Mouse (Mus musculus) kidney, postnatal 0 days (tissue): Measurements from ENCODE around the gene Slain2. TPM values are rescaled to one million over a fixed set of nuclear protein-coding genes. Genes with fewer than 3 reads are reported as not detected.
"Not testable (repeated sequence)": the region's sequence is repeated elsewhere in the genome, so short reads cannot be mapped to it uniquely, and the experiment has no call there.

ENCODE experiments used
- ATAC-seq: fragments of 200-750 bp; cut with Nextera tagmentation; replicated peaks from 2 replicates; pipeline ENCODE4 v1.8.0; 2017; ENCODE audit warnings: low read depth, moderate number of reproducible peaks, moderate TSS enrichment, moderate library complexity; ENCODE audit not compliant: low FRiP score
- DNase-seq: peaks from one replicate; pipeline ENCODE4 v3.0.0-alpha.2; 2016; ENCODE audit warnings: low spot score
- H3K27ac ChIP-seq: fragments of 300-500 bp; sonication (generic); 2 replicates; pipeline ENCODE4 v1.5.1; 2014; ENCODE audit warnings: mild to moderate bottlenecking
- H3K27me3 ChIP-seq: fragments of 300-500 bp; sonication (generic); 2 replicates; pipeline ENCODE4 v1.6.1; 2014; ENCODE audit warnings: low read length, mixed read lengths; ENCODE audit not compliant: insufficient read depth
- H3K36me3 ChIP-seq: fragments of 300-500 bp; sonication (generic); 2 replicates; pipeline ENCODE4 v1.6.1; 2014; ENCODE audit warnings: low read length, mixed read lengths; ENCODE audit not compliant: insufficient read depth
- H3K4me1 ChIP-seq: fragments of 300-500 bp; sonication (generic); replicated peaks from 2 replicates; pipeline ENCODE4 v1.6.1; 2014; ENCODE audit warnings: antibody characterized with exemption, low read length, mixed read lengths; ENCODE audit not compliant: insufficient read depth
- H3K4me2 ChIP-seq: fragments of 300-500 bp; sonication (generic); 2 replicates; pipeline ENCODE4 v1.6.1; 2014; ENCODE audit warnings: mild to moderate bottlenecking, low read length, moderate library complexity, mixed read lengths
- H3K4me3 ChIP-seq: fragments of 300-500 bp; sonication (generic); replicated peaks from 2 replicates; pipeline ENCODE4 v1.5.1; 2014; ENCODE audit warnings: low read depth, low read length
- H3K9ac ChIP-seq: fragments of 300-500 bp; sonication (generic); 2 replicates; pipeline ENCODE4 v1.6.1; 2014; ENCODE audit warnings: low read depth, low read length
- H3K9me3 ChIP-seq: fragments of 300-500 bp; sonication (generic); replicated peaks from 2 replicates; pipeline ENCODE4 v1.6.1; 2016; ENCODE audit warnings: low read length, inconsistent platforms, mixed read lengths
- CTCF ChIP-seq: IDR thresholded peaks from 2 replicates; pipeline ENCODE4 v1.5.1; 2016; ENCODE audit warnings: antibody characterized with exemption, low read depth, mild to moderate bottlenecking, moderate library complexity
- WGBS: fragments of 180-500 bp; shearing (Covaris S2); extraction: QIAGEN DNeasy Blood & Tissue Kit; methylation state at CpG from one replicate; pipeline ENCODE4 v1.1.7; 2014; 5-methylcytosine and 5-hydroxymethylcytosine counted together
- polyA plus RNA-seq: library from polyadenylated mRNA; unstranded; fragments of >200 nt; fragmentation: Nextera tagmentation; extraction: Ambion mirVana; gene quantifications from 2 replicates; pipeline ENCODE4 v1.2.1, GENCODE M21; 2015

Gene Slain2
- polyA plus RNA-seq, 1 experiment from 2014 or later = 14.6 TPM

GRCm38 (mm10) chr5:72984091-72984490, 70.0 kb downstream of the Slain2 start:
- H3K4me1 ChIP-seq = no peaks in the 10 kb centered on the region
- no peak overlapping the region for H3K4me2 ChIP-seq
- no peak overlapping the region for H3K27ac ChIP-seq
- H3K36me3 ChIP-seq = 0 out of 2 replicates have a peak, but pooled peaks cover 6% of the 10 kb centered on the region
- DNase-seq (peak; percentile 86), ATAC-seq (no peak)
- WGBS = 5% methylated on average over 2 of the region's 2 CpGs
- H3K9ac ChIP-seq = no peak overlapping the region
- H3K9me3 ChIP-seq = no peaks in the 10 kb centered on the region
- TF ChIP-seq CTCF = peak; percentile 97
- H3K4me3 ChIP-seq = no peak overlapping the region
- no peaks in the 10 kb centered on the region for H3K27me3 ChIP-seq

- no peak overlapping the region for H3K4me3 ChIP-seq
- WGBS = 91% methylated on average over 7 of the region's 7 CpGs
- no peak overlapping the region for H3K4me2 ChIP-seq
- H3K9me3 ChIP-seq = no peaks in the 10 kb centered on the region
- no peak for DNase-seq
- 0 out of 2 replicates have a peak, but pooled peaks cover 3% of the 10 kb centered on the region for H3K4me1 ChIP-seq
- no peaks in the 10 kb centered on the region for H3K36me3 ChIP-seq
- no peaks in the 10 kb centered on the region for H3K27me3 ChIP-seq
- ATAC-seq = no peak
- no peak overlapping the region for H3K9ac ChIP-seq
- H3K27ac ChIP-seq = no peak overlapping the region
- no peak for TF ChIP-seq CTCF
Observed at GRCm38 (mm10) chr5:72987786-72988185, 73.7 kb downstream of the Slain2 start.

- no peak overlapping the region for H3K4me2 ChIP-seq
- H3K9me3 ChIP-seq = no peaks in the 10 kb centered on the region
- no peaks in the 10 kb centered on the region for H3K27me3 ChIP-seq
- ATAC-seq (no peak), DNase-seq (no peak)
- no peaks in the 10 kb centered on the region for H3K36me3 ChIP-seq
- H3K9ac ChIP-seq = no peak overlapping the region
- no peak overlapping the region for H3K4me3 ChIP-seq
- H3K4me1 ChIP-seq = 0 out of 2 replicates have a peak, but pooled peaks cover 3% of the 10 kb centered on the region
- no peak for TF ChIP-seq CTCF
- no peak overlapping the region for H3K27ac ChIP-seq
- WGBS = 56% methylated on average over 8 of the region's 8 CpGs
Observed at GRCm38 (mm10) chr5:72989756-72990155, 75.7 kb downstream of the Slain2 start.

GRCm38 (mm10) chr5:72992474-72992873, 78.4 kb downstream of the Slain2 start:
- Histone ChIP-seq H3K4me2 (no peak overlapping the region), H3K4me1 (0 out of 2 replicates have a peak, but pooled peaks cover 3% of the 10 kb centered on the region), H3K9ac (no peak overlapping the region), H3K27me3 (no peaks in the 10 kb centered on the region), H3K9me3 (no peaks in the 10 kb centered on the region), H3K36me3 (no peaks in the 10 kb centered on the region), H3K4me3 (no peak overlapping the region), H3K27ac (no peak overlapping the region)
- no peak for TF ChIP-seq CTCF
- DNase-seq = no peak
- ATAC-seq = no peak
- WGBS = 92% methylated on average over 1 of the region's 1 CpGs

- H3K27me3 ChIP-seq = no peaks in the 10 kb centered on the region
- 48% methylated on average over 8 of the region's 8 CpGs for WGBS
Observed at GRCm38 (mm10) chr5:72994424-72994823, 80.3 kb downstream of the Slain2 start.

GRCm38 (mm10) chr5:72994928-72995327, 80.8 kb downstream of the Slain2 start:
- no peak for TF ChIP-seq CTCF
- Histone ChIP-seq H3K9me3 (no peaks in the 10 kb centered on the region), H3K4me1 (0 out of 2 replicates have a peak, but pooled peaks cover 2% of the 10 kb centered on the region), H3K9ac (no peak overlapping the region), H3K4me2 (no peak overlapping the region), H3K4me3 (no peak overlapping the region), H3K27me3 (no peaks in the 10 kb centered on the region), H3K27ac (no peak overlapping the region), H3K36me3 (no peaks in the 10 kb centered on the region)
- DNase-seq (no peak), ATAC-seq (no peak)
- WGBS = 60% methylated on average over 2 of the region's 2 CpGs

More at GRCm38 (mm10) chr5:72994424-72994823, 80.3 kb downstream of the Slain2 start:
- no peak for ATAC-seq
- TF ChIP-seq CTCF = no peak
- 0 out of 2 replicates have a peak, but pooled peaks cover 3% of the 10 kb centered on the region for H3K4me1 ChIP-seq
- no peak overlapping the region for H3K27ac ChIP-seq
- no peaks in the 10 kb centered on the region for H3K36me3 ChIP-seq
- no peak overlapping the region for H3K4me3 ChIP-seq
- no peak overlapping the region for H3K9ac ChIP-seq
- H3K9me3 ChIP-seq = no peaks in the 10 kb centered on the region
- DNase-seq = no peak
- H3K4me2 ChIP-seq = no peak overlapping the region

- Histone ChIP-seq H3K9ac (no peak overlapping the region), H3K36me3 (no peaks in the 10 kb centered on the region), H3K27ac (no peak overlapping the region), H3K4me3 (no peak overlapping the region), H3K27me3 (no peaks in the 10 kb centered on the region), H3K4me2 (no peak overlapping the region), H3K4me1 (no peaks in the 10 kb centered on the region), H3K9me3 (no peaks in the 10 kb centered on the region)
- DNase-seq = peak; percentile 64
- ATAC-seq = no peak
- WGBS = 15% methylated on average over 10 of the region's 10 CpGs
- TF ChIP-seq CTCF = no peak
Observed at GRCm38 (mm10) chr5:72995379-72995778, 81.3 kb downstream of the Slain2 start.

- not testable (repeated sequence) for H3K36me3 ChIP-seq, H3K27ac ChIP-seq, H3K9ac ChIP-seq, H3K4me3 ChIP-seq, H3K9me3 ChIP-seq, H3K4me2 ChIP-seq, ATAC-seq, H3K27me3 ChIP-seq, H3K4me1 ChIP-seq, DNase-seq
- 76% methylated on average over 1 of the region's 1 CpGs for WGBS
Observed at GRCm38 (mm10) chr5:72998546-72998945, 84.4 kb downstream of the Slain2 start.
